Mouse (Mus musculus): ENCODE measurements around the gene Cdk15. TPM values are rescaled to one million over a fixed set of nuclear protein-coding genes. Genes with fewer than 3 reads are reported as not detected.
A peak's percentile ranks its signal among the peaks of the same experiment; 100 is the strongest.

Gene Cdk15
- not detected in 2 replicates for polyA plus RNA-seq (2015; fragmentation: Nextera tagmentation; extraction: Ambion mirVana)

DNA sequence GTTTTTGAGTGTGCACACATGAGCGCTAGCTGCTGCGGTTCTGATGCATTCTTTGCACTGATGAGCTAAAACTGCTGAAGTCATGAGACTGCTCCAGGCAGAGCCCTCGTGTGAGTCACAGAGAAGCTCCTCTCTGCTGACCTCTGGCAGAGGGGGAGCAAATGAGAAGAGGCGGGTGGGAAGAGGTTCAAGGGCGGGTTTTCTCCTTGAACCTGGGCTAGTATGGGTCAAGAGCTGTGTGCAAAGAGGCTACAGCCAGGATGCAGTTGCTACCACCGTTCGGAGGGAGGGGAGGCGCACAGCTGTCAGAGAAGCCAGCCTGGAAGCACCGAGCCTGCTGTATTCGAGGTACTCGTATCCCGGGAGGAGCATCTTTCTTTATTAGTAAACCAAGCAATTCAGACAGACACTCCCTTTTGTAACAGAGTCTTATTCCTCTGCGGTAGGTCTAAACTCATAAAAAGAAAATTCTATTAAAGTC lies at the start of gene Cdk15:
Cdk15 (plus strand) TSS at position 156 of the 481 bp plus-strand sequence.
- no peak within 1 kb of the TSS for H3K4me3 ChIP-seq (replicated peaks)
- no peak within 1 kb of the TSS for H3K27ac ChIP-seq
- DNase-seq, result no peak
- H3K27me3 ChIP-seq, result peaks cover 9% of the 10 kb centered on the region; the same call in 1 of the 2 replicates
- no peak for ATAC-seq (ENCODE audit: low read depth)
- WGBS (ENCODE audit: insufficient replicate concordance), result 20% methylated on average over 13 of the region's 13 CpGs
- H3K9ac ChIP-seq, result no peak within 1 kb of the TSS
- no peak within 1 kb of the TSS for H3K4me2 ChIP-seq
- H3K9me3 ChIP-seq (replicated peaks), result no peaks in the 10 kb centered on the region
- no peaks in the 10 kb centered on the region for H3K36me3 ChIP-seq
- no peaks in the 10 kb centered on the region for H3K4me1 ChIP-seq (replicated peaks)

DNA sequence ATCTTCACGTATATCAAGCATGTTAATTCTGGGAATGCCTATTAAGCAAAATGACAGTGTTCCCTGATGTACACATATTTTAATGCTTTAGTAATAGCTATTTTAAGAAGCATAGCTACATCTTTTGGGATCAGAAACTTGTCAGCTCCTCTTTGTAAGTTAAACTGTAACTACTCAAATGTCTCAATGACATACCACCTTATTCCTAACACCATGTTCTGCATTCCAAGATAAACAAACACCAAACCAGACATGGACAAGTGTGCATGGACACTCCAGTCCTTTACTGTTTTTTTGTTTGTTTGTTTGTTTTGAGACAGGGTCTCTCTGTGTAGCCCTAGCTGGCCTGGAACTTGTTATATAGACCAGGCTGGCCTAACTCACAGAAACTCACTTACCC lies 48.4 kb upstream of the Cdk15 start:
- DNase-seq (no peak), ATAC-seq (ENCODE audit: low read depth) (no peak)
- no peak overlapping the region for H3K9ac ChIP-seq
- no peaks in the 10 kb centered on the region for H3K27me3 ChIP-seq
- H3K4me1 ChIP-seq (replicated peaks), result peaks cover 4% of the 10 kb centered on the region; the same call in 1 of the 2 replicates
- peaks cover 20% of the 10 kb centered on the region for H3K36me3 ChIP-seq
- H3K9me3 ChIP-seq (replicated peaks), result no peaks in the 10 kb centered on the region
- no peak overlapping the region for H3K4me3 ChIP-seq (replicated peaks)
- no peak overlapping the region for H3K4me2 ChIP-seq
- H3K27ac ChIP-seq, result no peak overlapping the region
- 74% methylated on average over 1 of the region's 1 CpGs for WGBS (ENCODE audit: insufficient replicate concordance)

DNA sequence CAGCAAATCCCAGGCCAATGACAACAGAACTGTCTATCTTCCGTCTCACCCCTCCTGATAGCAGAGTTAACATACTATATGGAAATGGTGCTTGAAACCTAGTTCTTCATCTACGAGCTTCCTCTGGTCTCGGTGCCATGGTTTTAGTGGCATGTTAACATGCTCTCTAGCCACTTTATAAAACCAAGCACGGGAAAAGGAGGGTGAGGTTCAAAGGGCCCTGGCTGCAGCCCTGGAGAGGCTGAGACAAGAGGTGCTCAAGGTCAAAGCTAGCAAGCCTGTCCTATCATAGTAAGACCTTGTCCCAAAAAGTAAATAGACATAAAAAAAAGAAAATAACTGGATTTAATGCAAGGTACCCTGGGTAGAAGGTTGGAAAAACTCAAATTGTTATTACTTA lies 45.1 kb upstream of the Cdk15 start:
- H3K27ac ChIP-seq, result peak overlapping the region; percentile 55; the same call in 1 of the 2 replicates
- peak; percentile 43; the same call in 1 of the 2 replicates for ATAC-seq (ENCODE audit: low read depth)

DNA sequence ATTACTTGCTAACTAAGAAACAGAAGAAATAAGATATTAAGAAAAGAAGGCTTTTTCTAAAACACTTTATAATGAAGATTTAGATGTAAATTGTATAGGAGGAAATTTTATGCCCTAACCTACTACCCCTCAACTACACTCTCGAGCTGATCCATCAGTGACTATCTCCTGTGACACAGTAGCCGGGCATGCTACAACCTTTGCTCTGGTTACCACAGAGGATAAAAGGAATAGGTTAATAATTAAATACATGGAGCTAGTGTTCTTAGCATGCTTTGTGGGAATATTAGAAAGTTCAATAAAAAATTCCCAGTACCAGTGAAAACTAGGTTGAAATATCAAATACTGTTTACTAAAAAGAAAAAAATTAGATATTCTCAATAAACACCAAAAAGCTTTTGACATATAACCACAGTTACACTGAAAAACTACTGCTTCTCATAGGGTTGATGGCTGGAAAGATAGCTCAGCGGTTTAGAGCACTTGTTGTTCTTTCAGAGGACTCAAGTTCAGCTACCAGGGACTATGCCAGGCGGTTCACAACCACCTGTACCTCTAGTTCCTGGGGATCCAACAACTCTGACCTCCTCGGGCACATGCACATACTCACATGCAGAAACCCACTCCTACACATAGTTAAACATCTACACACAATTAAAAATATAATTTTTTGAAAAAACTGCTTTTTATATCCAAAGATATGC lies 44.5 kb upstream of the Cdk15 start:
- H3K27ac ChIP-seq, result peak overlapping the region; percentile 32
- 59% methylated on average over 5 of the region's 5 CpGs for WGBS (ENCODE audit: insufficient replicate concordance)
- ATAC-seq (ENCODE audit: low read depth), result peak; percentile 77

More for the DNA sequence above, 45.1 kb upstream of the Cdk15 start:
- Histone ChIP-seq H3K27me3 (no peaks in the 10 kb centered on the region), H3K4me1 (replicated peaks) (peaks cover 4% of the 10 kb centered on the region; the same call in 1 of the 2 replicates), H3K9me3 (replicated peaks) (no peaks in the 10 kb centered on the region), H3K4me3 (replicated peaks) (no peak overlapping the region), H3K4me2 (no peak overlapping the region), H3K9ac (no peak overlapping the region), H3K36me3 (peaks cover 31% of the 10 kb centered on the region)
- WGBS (ENCODE audit: insufficient replicate concordance), result 60% methylated on average over 4 of the region's 4 CpGs
- DNase-seq, result no peak

DNA sequence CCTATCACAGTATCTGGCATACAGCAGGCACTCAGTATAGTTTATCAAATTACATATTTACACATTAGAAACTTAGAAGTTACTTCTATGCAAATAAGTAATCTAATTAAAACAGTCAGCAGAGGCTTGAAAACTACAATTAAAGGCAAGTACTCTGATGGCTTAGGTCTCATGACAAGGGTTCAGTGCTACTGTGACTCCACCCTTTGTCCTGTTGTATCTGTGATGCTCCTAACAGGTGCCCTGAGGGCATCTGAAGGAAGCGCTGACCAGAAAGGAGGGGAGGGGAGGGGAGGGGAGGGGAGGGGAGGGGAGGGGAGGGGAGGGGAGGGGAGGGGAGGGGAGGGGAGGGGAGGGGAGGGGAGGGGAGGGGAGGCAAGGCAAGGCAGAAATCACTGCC lies 43.8 kb upstream of the Cdk15 start:
- H3K27ac ChIP-seq, result no peak overlapping the region
- no peak overlapping the region for H3K4me2 ChIP-seq
- WGBS (ENCODE audit: insufficient replicate concordance), result no CpG with 5 or more reads among the region's 1 CpGs
- peaks cover 4% of the 10 kb centered on the region; the same call in 1 of the 2 replicates for H3K4me1 ChIP-seq (replicated peaks)
- ATAC-seq (ENCODE audit: low read depth) (no peak), DNase-seq (no peak)
- no peak overlapping the region for H3K4me3 ChIP-seq (replicated peaks)
- no peak overlapping the region for H3K9ac ChIP-seq
- no peaks in the 10 kb centered on the region for H3K27me3 ChIP-seq
- H3K9me3 ChIP-seq (replicated peaks), result no peaks in the 10 kb centered on the region
- peaks cover 40% of the 10 kb centered on the region for H3K36me3 ChIP-seq

More for the DNA sequence above, 44.5 kb upstream of the Cdk15 start:
- no peak overlapping the region for H3K4me2 ChIP-seq
- H3K4me1 ChIP-seq (replicated peaks), result peaks cover 4% of the 10 kb centered on the region; the same call in 1 of the 2 replicates
- H3K27me3 ChIP-seq, result no peaks in the 10 kb centered on the region
- H3K4me3 ChIP-seq (replicated peaks), result no peak overlapping the region
- no peak overlapping the region for H3K9ac ChIP-seq
- H3K36me3 ChIP-seq, result peaks cover 33% of the 10 kb centered on the region
- H3K9me3 ChIP-seq (replicated peaks), result no peaks in the 10 kb centered on the region
- DNase-seq, result no peak

DNA sequence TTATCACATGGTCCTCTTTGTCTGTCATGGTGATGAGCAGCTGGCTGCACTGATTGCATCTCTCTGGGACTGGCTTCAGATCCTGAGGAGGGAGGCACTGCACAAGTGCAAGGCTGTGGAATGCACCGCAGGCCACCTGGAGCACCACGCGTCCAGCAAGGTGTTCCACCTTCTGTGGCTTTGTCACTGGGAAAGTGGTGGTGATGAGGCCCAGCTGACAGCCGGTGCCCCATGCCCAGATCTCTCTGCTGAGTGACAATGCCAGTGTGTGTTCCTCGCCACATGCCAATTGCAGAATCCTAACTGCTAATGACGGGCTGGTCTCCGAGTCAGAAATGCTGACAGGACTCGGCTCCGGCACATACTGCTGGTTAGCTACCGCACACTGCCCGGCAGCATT lies 41.3 kb upstream of the Cdk15 start:
- Histone ChIP-seq H3K4me1 (replicated peaks) (peaks cover 7% of the 10 kb centered on the region), H3K36me3 (peaks cover 33% of the 10 kb centered on the region), H3K9me3 (replicated peaks) (no peaks in the 10 kb centered on the region), H3K27ac (no peak overlapping the region), H3K27me3 (no peaks in the 10 kb centered on the region), H3K9ac (no peak overlapping the region), H3K4me2 (no peak overlapping the region), H3K4me3 (replicated peaks) (no peak overlapping the region)
- DNase-seq (no peak), ATAC-seq (ENCODE audit: low read depth) (no peak)
- 91% methylated on average over 11 of the region's 11 CpGs for WGBS (ENCODE audit: insufficient replicate concordance)

DNA sequence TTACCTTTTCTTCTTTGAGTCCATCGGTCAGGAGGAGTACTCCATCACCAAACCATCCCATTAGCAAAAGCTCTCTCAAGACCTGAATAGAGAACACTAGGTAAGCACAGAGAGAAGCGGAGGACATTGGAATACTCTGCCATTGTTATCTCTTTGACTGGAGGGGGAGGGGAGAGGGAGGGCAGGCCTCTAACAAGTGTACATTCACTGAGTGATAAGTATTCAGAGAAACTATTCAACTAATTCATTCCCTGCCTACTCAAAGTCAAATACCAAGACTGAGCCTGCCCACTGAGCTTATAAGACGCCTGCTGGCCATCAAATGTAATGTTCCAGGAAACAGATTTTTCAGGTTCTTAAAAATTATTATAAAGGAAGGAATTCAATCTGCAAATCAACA lies 36.3 kb upstream of the Cdk15 start:
- H3K9me3 ChIP-seq (replicated peaks), result no peaks in the 10 kb centered on the region
- no peak for ATAC-seq (ENCODE audit: low read depth)
- no peak overlapping the region for H3K27ac ChIP-seq
- H3K36me3 ChIP-seq, result peaks cover 19% of the 10 kb centered on the region
- DNase-seq, result no peak
- no peaks in the 10 kb centered on the region for H3K27me3 ChIP-seq
- WGBS (ENCODE audit: insufficient replicate concordance), result 62% methylated on average over 3 of the region's 3 CpGs
- H3K4me2 ChIP-seq, result no peak overlapping the region
- peaks cover 6% of the 10 kb centered on the region for H3K4me1 ChIP-seq (replicated peaks)
- H3K9ac ChIP-seq, result no peak overlapping the region
- H3K4me3 ChIP-seq (replicated peaks), result no peak overlapping the region

DNA sequence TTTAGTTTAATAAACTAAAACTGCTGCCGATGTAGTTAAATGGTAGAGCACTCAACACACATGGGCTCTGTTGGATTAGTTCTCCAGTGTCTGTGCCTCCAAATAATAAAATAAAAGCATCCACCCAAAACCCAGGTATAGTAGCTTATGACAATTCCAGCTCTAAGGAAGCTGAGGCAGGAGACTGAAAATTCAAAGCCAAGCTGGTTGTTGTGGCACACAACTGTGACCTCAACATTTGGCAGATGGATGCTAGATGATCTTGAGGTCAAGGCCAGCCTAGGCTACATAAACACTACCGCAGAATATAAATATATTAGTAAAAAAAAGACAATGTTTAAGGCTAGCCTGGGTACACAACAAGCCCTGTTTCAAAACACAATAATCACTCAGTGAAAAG lies 35.1 kb upstream of the Cdk15 start:
- WGBS (ENCODE audit: insufficient replicate concordance), result 74% methylated on average over 2 of the region's 2 CpGs
- Histone ChIP-seq H3K36me3 (peaks cover 10% of the 10 kb centered on the region), H3K9me3 (replicated peaks) (no peaks in the 10 kb centered on the region), H3K4me1 (replicated peaks) (peaks cover 6% of the 10 kb centered on the region), H3K9ac (no peak overlapping the region), H3K27ac (no peak overlapping the region), H3K4me2 (no peak overlapping the region), H3K4me3 (replicated peaks) (no peak overlapping the region), H3K27me3 (no peaks in the 10 kb centered on the region)
- DNase-seq (no peak), ATAC-seq (ENCODE audit: low read depth) (no peak)

DNA sequence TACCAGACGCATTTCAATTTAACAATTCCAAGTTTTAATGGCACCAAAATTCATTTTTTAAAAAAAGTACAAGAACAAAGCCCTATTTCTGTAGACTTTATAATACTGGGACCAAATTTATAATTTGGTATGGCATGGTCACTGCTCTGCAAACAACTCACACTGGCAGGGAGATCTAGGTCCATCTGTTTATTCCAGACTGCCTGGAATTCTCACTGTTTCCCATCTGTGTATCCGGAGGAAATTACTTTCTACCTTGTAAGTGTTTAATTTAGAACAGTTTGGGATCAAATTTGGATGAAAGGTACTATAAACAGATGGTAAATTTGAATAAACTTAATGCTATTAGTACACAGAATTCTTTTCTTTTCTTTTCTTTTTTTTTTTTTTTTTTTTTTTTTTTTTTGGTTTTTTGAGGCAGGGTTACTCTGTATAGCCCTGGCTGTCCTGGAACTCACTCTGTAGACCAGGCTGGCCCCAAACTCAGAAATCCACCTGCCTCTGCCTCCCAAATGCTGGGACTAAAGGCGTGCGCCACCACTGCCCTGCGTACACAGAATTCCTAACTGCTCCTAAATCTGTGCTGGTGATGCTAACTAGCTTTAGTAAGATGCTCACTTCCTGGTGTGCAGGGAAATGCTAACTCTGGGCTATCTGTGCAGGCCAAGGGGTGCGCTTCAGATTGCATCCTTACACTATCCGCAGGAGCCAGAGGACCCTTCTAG lies 34.4 kb upstream of the Cdk15 start:
- Histone ChIP-seq H3K27ac (no peak overlapping the region), H3K9me3 (replicated peaks) (no peaks in the 10 kb centered on the region), H3K4me1 (replicated peaks) (peaks cover 6% of the 10 kb centered on the region), H3K9ac (no peak overlapping the region), H3K27me3 (no peaks in the 10 kb centered on the region), H3K36me3 (peaks cover 7% of the 10 kb centered on the region; the same call in 1 of the 2 replicates), H3K4me3 (replicated peaks) (no peak overlapping the region), H3K4me2 (no peak overlapping the region)
- no peak for ATAC-seq (ENCODE audit: low read depth)
- no peak for DNase-seq
- WGBS (ENCODE audit: insufficient replicate concordance), result 85% methylated on average over 7 of the region's 7 CpGs

DNA sequence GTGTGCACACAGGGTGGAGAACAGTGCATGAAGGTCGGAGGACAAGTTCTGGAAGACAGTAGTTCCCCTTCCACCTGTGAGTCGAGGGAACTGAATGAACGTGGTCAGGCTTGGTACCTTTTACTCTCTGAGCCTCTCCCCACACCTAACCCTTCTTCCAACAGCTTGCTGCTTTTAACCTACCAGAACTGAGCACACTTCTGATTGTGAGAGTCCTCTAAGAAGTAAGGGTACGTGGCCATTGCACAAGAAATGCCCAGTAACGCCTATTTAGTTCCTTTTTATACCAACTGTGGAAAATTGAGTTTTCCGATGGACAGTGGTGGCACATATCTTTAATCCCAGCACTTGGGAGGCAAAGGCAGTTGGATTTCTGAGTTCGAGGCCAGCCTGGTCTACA lies 28.2 kb upstream of the Cdk15 start:
- no peaks in the 10 kb centered on the region for H3K9me3 ChIP-seq (replicated peaks)
- 0 out of 2 replicates have a peak, but pooled peaks cover 7% of the 10 kb centered on the region for H3K36me3 ChIP-seq
- 60% methylated on average over 7 of the region's 7 CpGs for WGBS (ENCODE audit: insufficient replicate concordance)
- ATAC-seq (ENCODE audit: low read depth), result no peak
- peaks cover 8% of the 10 kb centered on the region; the same call in 1 of the 2 replicates for H3K4me1 ChIP-seq (replicated peaks)
- H3K9ac ChIP-seq, result no peak overlapping the region
- H3K4me2 ChIP-seq, result no peak overlapping the region
- no peak for DNase-seq
- no peaks in the 10 kb centered on the region for H3K27me3 ChIP-seq
- no peak overlapping the region for H3K27ac ChIP-seq
- H3K4me3 ChIP-seq (replicated peaks), result no peak overlapping the region

DNA sequence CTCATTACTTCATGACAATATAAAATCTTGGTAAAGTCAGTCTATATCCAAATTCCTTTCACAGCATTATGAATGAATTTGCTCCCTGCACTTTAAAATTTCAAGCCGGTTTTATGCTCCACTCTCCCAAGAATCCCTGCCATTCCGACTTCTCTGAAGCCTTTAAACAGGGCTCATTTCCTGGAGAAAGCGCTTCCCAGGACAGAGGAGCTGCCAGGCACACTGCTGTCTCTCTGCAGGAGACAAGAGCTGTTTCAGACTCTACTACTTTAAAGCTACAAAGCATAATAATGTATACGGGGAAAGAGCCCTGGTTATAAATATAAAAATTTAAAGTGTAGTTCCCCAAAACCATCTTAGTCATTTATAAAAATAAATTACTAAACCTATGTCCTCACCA lies 27.5 kb upstream of the Cdk15 start:
- H3K9me3 ChIP-seq (replicated peaks), result no peaks in the 10 kb centered on the region
- ATAC-seq (ENCODE audit: low read depth) (no peak), DNase-seq (no peak)
- 0 out of 2 replicates have a peak, but pooled peaks cover 7% of the 10 kb centered on the region for H3K36me3 ChIP-seq
- H3K4me2 ChIP-seq, result no peak overlapping the region
- H3K27ac ChIP-seq, result no peak overlapping the region
- 63% methylated on average over 4 of the region's 4 CpGs for WGBS (ENCODE audit: insufficient replicate concordance)
- H3K9ac ChIP-seq, result no peak overlapping the region
- H3K27me3 ChIP-seq, result no peaks in the 10 kb centered on the region
- no peak overlapping the region for H3K4me3 ChIP-seq (replicated peaks)
- peaks cover 8% of the 10 kb centered on the region; the same call in 1 of the 2 replicates for H3K4me1 ChIP-seq (replicated peaks)
